Mouse (Mus musculus): ENCODE measurements at regions not wholly inside any gene's neighbourhood (a gene's known extent, or its start where the extent isn't known, plus 50 kb on each side); places are given as distances from the start of the nearest gene placed in this dataset.
A peak's percentile ranks its signal among the peaks of the same experiment; 100 is the strongest.

GRCm38 (mm10) chr1:195312426-195312825 lies 135.9 kb upstream of the Cr2 start:
- no peak for DNase-seq (ENCODE audit: low spot score)

- no peak for DNase-seq (ENCODE audit: low spot score)
These were observed 108.6 kb upstream of the Cr2 start for GRCm38 (mm10) chr1:195285076-195285475.

- peak; percentile 100 for DNase-seq (ENCODE audit: low spot score)
These were observed 65.0 kb upstream of the Cr2 start for GRCm38 (mm10) chr1:195241496-195241895.

GRCm38 (mm10) chr1:195232658-195233057 lies 56.1 kb upstream of the Cr2 start:
- DNase-seq (ENCODE audit: low spot score) = peak; percentile 77

DNA sequence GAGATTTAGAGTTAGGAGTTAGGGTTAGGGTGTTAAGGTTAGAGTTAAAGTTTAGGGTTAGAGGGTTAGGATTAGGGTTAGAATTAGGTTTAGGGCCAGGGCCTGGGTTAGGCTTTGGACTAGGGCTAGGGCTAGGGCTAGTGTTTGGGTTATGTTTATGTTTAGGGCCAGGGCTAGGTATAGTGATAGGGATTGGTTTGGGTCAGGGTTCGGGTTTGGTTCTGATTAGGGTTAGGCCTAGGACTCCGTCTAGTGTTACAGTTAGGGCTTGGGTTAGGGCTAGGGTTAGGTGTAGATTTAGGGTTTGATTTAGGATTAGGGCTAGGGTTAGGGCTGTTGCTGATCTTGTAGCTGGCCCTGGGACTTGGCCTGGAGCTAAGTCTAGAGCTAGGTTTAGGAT lies 50.5 kb upstream of the Cr2 start:
- DNase-seq (ENCODE audit: low spot score) = no peak
